Mouse (Mus musculus): ENCODE data around the gene Pign. TPM values are rescaled to one million over a fixed set of nuclear protein-coding genes. Genes with fewer than 3 reads are reported as not detected.

The Pign gene
- total and polyA plus RNA-seq, 3 experiments, result 23.9 to 59.9 (median 30.4) TPM

DNA sequence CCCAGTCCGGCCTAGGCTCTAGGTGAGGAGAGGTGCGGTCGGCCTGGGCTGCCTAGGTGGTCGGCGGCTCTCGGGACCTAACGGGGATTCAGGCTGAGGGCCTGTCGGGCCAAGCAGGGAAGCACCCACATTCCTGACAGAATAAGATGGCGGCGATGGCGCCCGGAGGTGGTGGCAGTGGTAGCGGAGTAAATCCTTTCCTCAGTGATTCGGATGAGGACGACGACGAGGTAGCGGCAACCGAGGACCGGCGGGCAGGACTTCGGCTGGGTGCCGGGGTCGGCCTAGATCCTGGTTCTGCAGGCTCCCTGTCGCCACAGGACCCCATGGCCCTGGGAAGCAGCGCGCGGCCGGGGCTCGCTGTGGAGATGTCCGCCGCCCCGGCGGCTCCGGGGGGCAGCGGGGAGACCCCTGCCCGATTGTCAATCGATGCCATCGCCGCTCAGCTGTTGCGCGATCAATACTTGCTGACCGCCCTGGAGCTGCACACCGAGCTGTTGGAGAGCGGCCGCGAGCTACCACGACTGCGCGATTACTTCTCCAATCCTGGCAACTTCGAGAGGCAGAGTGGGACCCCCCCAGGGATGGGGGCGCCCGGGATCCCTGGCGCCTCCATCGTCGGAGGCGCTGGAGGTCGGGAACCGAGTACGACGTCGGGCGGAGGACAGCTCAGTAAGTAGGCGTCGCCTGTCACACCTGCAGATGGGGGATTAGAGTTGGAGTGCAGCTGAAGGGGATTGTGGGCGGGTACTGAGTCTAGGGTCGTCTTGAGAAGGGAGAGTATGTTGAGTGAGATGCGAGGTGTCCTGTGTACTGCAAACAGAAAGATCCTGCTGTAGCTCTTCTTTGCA, 710 bp upstream of the Pign start:
- Histone ChIP-seq H3K4me3 (replicated peaks in 1 of 3; ENCODE audit: low read depth in 2 of 3, low read length in 2 of 3, poor library complexity in 1 of 3) (peak overlapping the region; percentile 91 to 97 (median 97)), H3K27me3 (replicated peaks) (no peaks in the 10 kb centered on the region), H3K4me2 (ENCODE audit: insufficient read depth, low read depth, poor library complexity, severe bottlenecking) (peak overlapping the region; percentile 77; the same call in 1 of the 2 replicates), H3K79me2 (replicated peaks; ENCODE audit: control insufficient read depth, extremely low read depth, insufficient read depth, poor library complexity, severe bottlenecking) (peaks cover 52% of the 10 kb centered on the region), H3K9me3 (replicated peaks; ENCODE audit: low read length) (no peaks in the 10 kb centered on the region), H3K36me3 (replicated peaks in 1 of 2; ENCODE audit: control insufficient read depth in 1 of 2, insufficient read depth in 1 of 2, low read length in 1 of 2) (peaks cover 0 to 9% of the 10 kb centered on the region in 2 experiments), H3K4me1 (ENCODE audit: control insufficient read depth in 1 of 2, insufficient read depth in 2 of 2) (peaks cover 2 to 35% of the 10 kb centered on the region in 2 experiments; a peak in 3 of 4 replicates), H3K9ac (ENCODE audit: insufficient read depth, low read depth) (peak overlapping the region; percentile 80), H3K27ac (ENCODE audit: insufficient read depth, low read depth) (peak overlapping the region; percentile 18)
- DNase-seq (ENCODE audit: extremely low read depth), result no peak
- in situ Hi-C loops (cut with MboI; ENCODE audit: low pct_ligation_motif_present, low pct_unique_long_range_greater_than_20kb, low sequenced_read_pairs) (no loop called here), dilution Hi-C loops (cut with MboI; ENCODE audit: extremely low pct_ligation_motif_present, extremely low pct_unique_long_range_greater_than_20kb, low sequenced_read_pairs) (no loop called here)
- TF ChIP-seq TBP (conservative IDR thresholded peaks at IDR 0.05; ENCODE audit: low read depth, low read length) (no peak), PAX5 (IDR thresholded peaks at IDR 0.05; ENCODE audit: low read length) (no peak), ZNF384 (IDR thresholded peaks at IDR 0.05; ENCODE audit: low read depth, low read length) (no peak), ZKSCAN1 (IDR thresholded peaks at IDR 0.05; ENCODE audit: borderline replicate concordance, low read depth, low read length) (no peak), ELF1 (IDR thresholded peaks at IDR 0.05; ENCODE audit: low read depth, low read length) (no peak), NELFE (IDR thresholded peaks at IDR 0.05; ENCODE audit: low read depth, low read length) (no peak), POLR2AphosphoS2 (IDR thresholded peaks at IDR 0.05; ENCODE audit: low read depth, low read length) (no peak), MXI1 (IDR thresholded peaks at IDR 0.05; ENCODE audit: low read depth, low read length) (no peak; the same call in 1 of the 2 replicates), IRF4 (IDR thresholded peaks at IDR 0.05; ENCODE audit: low read depth, low read length) (no peak), USF2 (conservative IDR thresholded peaks at IDR 0.05; ENCODE audit: low read depth, low read length) (no peak), CTCF (conservative IDR thresholded peaks at IDR 0.05 in 1 of 2, IDR thresholded peaks at IDR 0.05 in 1 of 2; ENCODE audit: low read depth in 2 of 2, low read length in 2 of 2) (no peak), SMC3 (IDR thresholded peaks at IDR 0.05; ENCODE audit: low read depth, low read length) (no peak), KAT2A (IDR thresholded peaks at IDR 0.05; ENCODE audit: insufficient replicate concordance, low read length) (no peak), E2F4 (IDR thresholded peaks at IDR 0.05; ENCODE audit: insufficient replicate concordance, low read depth, low read length) (no peak), ZMIZ1 (IDR thresholded peaks at IDR 0.05; ENCODE audit: low read depth, low read length) (no peak), CHD1 (IDR thresholded peaks at IDR 0.05; ENCODE audit: low read depth, low read length) (no peak), MAFK (IDR thresholded peaks at IDR 0.05; ENCODE audit: insufficient replicate concordance, low read length) (no peak), USF1 (IDR thresholded peaks at IDR 0.05; ENCODE audit: low read depth, low read length) (no peak), HCFC1 (IDR thresholded peaks at IDR 0.05; ENCODE audit: low read depth, low read length) (no peak)

DNA sequence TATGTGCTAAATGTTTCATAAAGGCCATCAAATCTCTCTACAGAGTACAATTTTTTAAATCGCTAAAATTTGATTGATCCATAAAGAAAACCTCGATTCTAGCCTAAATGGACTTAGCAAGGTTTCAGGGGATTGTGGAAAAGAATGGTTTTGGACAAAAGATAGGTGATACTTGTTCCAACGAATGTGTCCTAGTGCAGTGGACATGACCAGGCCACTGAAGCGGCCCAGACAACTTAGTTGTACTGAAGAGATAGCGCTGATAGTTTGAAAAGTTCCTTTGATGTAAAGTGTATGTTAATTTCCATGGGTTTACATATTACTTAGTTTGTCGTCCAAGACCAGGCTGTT, 682 bp downstream of the Pign start:
- DNase-seq (ENCODE audit: extremely low read depth), result no peak
- H3K27ac ChIP-seq (ENCODE audit: insufficient read depth, low read depth), result peak overlapping the region; percentile 72
- no peaks in the 10 kb centered on the region for H3K9me3 ChIP-seq (replicated peaks; ENCODE audit: low read length)
- H3K79me2 ChIP-seq (replicated peaks; ENCODE audit: control insufficient read depth, extremely low read depth, insufficient read depth, poor library complexity, severe bottlenecking), result peaks cover 43% of the 10 kb centered on the region
- H3K4me3 ChIP-seq (replicated peaks in 1 of 3; ENCODE audit: low read depth in 2 of 3, low read length in 2 of 3, poor library complexity in 1 of 3), result peak overlapping the region; percentile 70 to 97 (median 88)
- dilution Hi-C loops (cut with MboI; ENCODE audit: extremely low pct_ligation_motif_present, extremely low pct_unique_long_range_greater_than_20kb, low sequenced_read_pairs) (no loop called here), in situ Hi-C loops (cut with MboI; ENCODE audit: low pct_ligation_motif_present, low pct_unique_long_range_greater_than_20kb, low sequenced_read_pairs) (no loop called here)
- 0 out of 2 replicates have a peak overlapping the region, but pooled peaks have one; percentile 16 for H3K4me2 ChIP-seq (ENCODE audit: insufficient read depth, low read depth, poor library complexity, severe bottlenecking)
- no peaks in the 10 kb centered on the region for H3K27me3 ChIP-seq (replicated peaks)
- TF ChIP-seq TBP (conservative IDR thresholded peaks at IDR 0.05; ENCODE audit: low read depth, low read length) (no peak), CHD1 (IDR thresholded peaks at IDR 0.05; ENCODE audit: low read depth, low read length) (0 out of 2 replicates have a peak, but pooled peaks have one; percentile 52), MAFK (IDR thresholded peaks at IDR 0.05; ENCODE audit: insufficient replicate concordance, low read length) (no peak), RAD21 (IDR thresholded peaks at IDR 0.05; ENCODE audit: low read depth, low read length) (no peak)
- peaks cover 0 to 14% of the 10 kb centered on the region in 2 experiments for H3K36me3 ChIP-seq (replicated peaks in 1 of 2; ENCODE audit: control insufficient read depth in 1 of 2, insufficient read depth in 1 of 2, low read length in 1 of 2)
- peaks cover 2 to 24% of the 10 kb centered on the region in 2 experiments; a peak in 3 of 4 replicates for H3K4me1 ChIP-seq (ENCODE audit: control insufficient read depth in 1 of 2, insufficient read depth in 2 of 2)
- H3K9ac ChIP-seq (ENCODE audit: insufficient read depth, low read depth), result peak overlapping the region; percentile 35
